In genomic region chr12:73402851-73403665, GRCm38 (mm10) we compare ENCODE assay signal across 13 mouse cellular contexts.
A peak's percentile ranks its signal among the peaks of the same experiment; 100 is the strongest.
DNase-seq lines count a peak whose midpoint lies in the region; ATAC-seq and TF ChIP-seq lines count a peak whose summit lies in the region.
"Had no signal": no experiment of that assay in that cellular context is flagged by ENCODE, and none has a peak within 500 bp of the region (broad histone marks: within the 10 kb centered on the region; RNA-seq: fewer than 3 reads in every experiment).

No protein-coding gene starts in this region.

- TF ChIP-seq CTCF in gastrocnemius, adult 2 months (IDR thresholded peaks at IDR 0.05): no peak

- peak; percentile 3 for DNase-seq in kidney, postnatal 10 days
- DNase-seq in gastrocnemius, adult 2 months: peak; percentile 84
- DNase-seq in MN1 (ENCODE audit: low spot score): no peak
- DNase-seq in adrenal gland, postnatal 25 days: no peak
- no peak for DNase-seq in layer of hippocampus, postnatal 36 days
- DNase-seq: B cell, adult 2 months; cerebellum, adult 18-20 months; kidney, adult 2 months; lung, adult 18-20 months had no signal

- H3K4me3 ChIP-seq in kidney, embryonic 14.5 days (ENCODE audit: low read length): no peak overlapping the region
- H3K4me3 ChIP-seq in gastrocnemius, adult 2 months: peak overlapping the region; percentile 54
- H3K4me3 ChIP-seq in heart, embryonic 12.5 days: no peak overlapping the region
- no peak overlapping the region for H3K4me3 ChIP-seq in limb, embryonic 13.5 days
- H3K4me3 ChIP-seq: hindbrain, embryonic 13.5 days had no signal

- no peak overlapping the region for H3K4me2 ChIP-seq in kidney, embryonic 14.5 days (replicated peaks; ENCODE audit: low read depth, low read length)
- H3K4me2 ChIP-seq in heart, embryonic 12.5 days: peak overlapping the region; percentile 34
- H3K4me2 ChIP-seq in limb, embryonic 13.5 days (replicated peaks): no peak overlapping the region
- H3K4me2 ChIP-seq: hindbrain, embryonic 13.5 days had no signal

- H3K4me1 ChIP-seq in kidney, embryonic 14.5 days (ENCODE audit: control insufficient read depth, insufficient read depth, low read length): 0 out of 2 replicates have a peak, but pooled peaks cover 14% of the 10 kb centered on the region
- H3K4me1 ChIP-seq in heart, embryonic 12.5 days (replicated peaks): peaks cover 37% of the 10 kb centered on the region
- peaks cover 47% of the 10 kb centered on the region for H3K4me1 ChIP-seq in limb, embryonic 13.5 days

- no peak overlapping the region for H3K27ac ChIP-seq in kidney, embryonic 14.5 days (ENCODE audit: low read depth, low read length)
- peak overlapping the region; percentile 99 for H3K27ac ChIP-seq in gastrocnemius, adult 2 months
- H3K27ac ChIP-seq in heart, embryonic 12.5 days (ENCODE audit: poor library complexity, severe bottlenecking): peak overlapping the region; percentile 95
- H3K27ac ChIP-seq in limb, embryonic 13.5 days: peak overlapping the region; percentile 55; the same call in 1 of the 2 replicates
- H3K27ac ChIP-seq: hindbrain, embryonic 13.5 days had no signal

- no peaks in the 10 kb centered on the region for H3K27me3 ChIP-seq in kidney, embryonic 14.5 days (ENCODE audit: control insufficient read depth, insufficient read depth, low read length)
- H3K27me3 ChIP-seq in heart, embryonic 12.5 days (replicated peaks): no peaks in the 10 kb centered on the region
- H3K27me3 ChIP-seq in limb, embryonic 13.5 days: peaks cover 23% of the 10 kb centered on the region
- H3K27me3 ChIP-seq: hindbrain, embryonic 13.5 days had no signal

- intact Hi-C loops in gastrocnemius, adult 2 months (cut with DNase I): loop anchor here (2.0 kb wide), 1 partner anchor 358 kb away; no protein-coding TSS in a partner anchor

- no peak overlapping the region for H3K9ac ChIP-seq in kidney, embryonic 14.5 days (ENCODE audit: low read depth, low read length)
- H3K9ac ChIP-seq in heart, embryonic 12.5 days: peak overlapping the region; percentile 49; the same call in 1 of the 2 replicates
- no peak overlapping the region for H3K9ac ChIP-seq in limb, embryonic 13.5 days
- H3K9ac ChIP-seq: hindbrain, embryonic 13.5 days had no signal

- no peak for ATAC-seq in kidney, embryonic 14.5 days (ENCODE audit: low FRiP score, low TSS enrichment)
- ATAC-seq in heart, embryonic 12.5 days (ENCODE audit: insufficient number of reproducible peaks, low FRiP score): 0 out of 2 replicates have a peak, but pooled peaks have one; percentile 52
- ATAC-seq in limb, embryonic 13.5 days (ENCODE audit: low FRiP score, low read depth): no peak

- no peaks in the 10 kb centered on the region for H3K36me3 ChIP-seq in kidney, embryonic 14.5 days (ENCODE audit: control insufficient read depth, insufficient read depth, low read length)
- H3K36me3 ChIP-seq in heart, embryonic 12.5 days: no peaks in the 10 kb centered on the region
- H3K36me3 ChIP-seq in limb, embryonic 13.5 days: no peaks in the 10 kb centered on the region
- H3K36me3 ChIP-seq: hindbrain, embryonic 13.5 days had no signal

- 78% methylated on average over 11 of the region's 11 CpGs for WGBS in kidney, embryonic 14.5 days
- WGBS in heart, embryonic 12.5 days: 39% methylated on average over 11 of the region's 11 CpGs
- 66% methylated on average over 11 of the region's 11 CpGs for WGBS in limb, embryonic 13.5 days

- H3K9me3 ChIP-seq in kidney, embryonic 14.5 days (ENCODE audit: control insufficient read depth, low read length): no peaks in the 10 kb centered on the region
- H3K9me3 ChIP-seq in heart, embryonic 12.5 days (replicated peaks): no peaks in the 10 kb centered on the region
- H3K9me3 ChIP-seq in limb, embryonic 13.5 days: no peaks in the 10 kb centered on the region
- H3K9me3 ChIP-seq: hindbrain, embryonic 13.5 days had no signal

Comparison
In these comparisons a context has a peak if more than half of its experiments do, and no peak if none do; other contexts are left out.
1. DNase-seq: peak in kidney, postnatal 10 days (single experiment) and gastrocnemius, adult 2 months (single experiment); none in MN1 (single experiment), adrenal gland, postnatal 25 days (single experiment) and layer of hippocampus, postnatal 36 days (0 of 2).